Mouse (Mus musculus): ENCODE data around the gene Grik5.

The Grik5 gene

GRCm38 (mm10) chr7:25106790-25107502 is 34.8 kb upstream of the Grik5 start:
- no peak for TF ChIP-seq POU5F1 (IDR thresholded peaks at IDR 0.05; ENCODE audit: borderline replicate concordance, low read length)
- no peak for TF ChIP-seq NANOG (IDR thresholded peaks at IDR 0.05; ENCODE audit: borderline replicate concordance, low read length)
- no peak for TF ChIP-seq CTCF (conservative IDR thresholded peaks at IDR 0.05; ENCODE audit: low read length)

GRCm38 (mm10) chr7:25105411-25106160 is 33.4 kb upstream of the Grik5 start:
- TF ChIP-seq NANOG (IDR thresholded peaks at IDR 0.05; ENCODE audit: borderline replicate concordance, low read length) (no peak), CTCF (conservative IDR thresholded peaks at IDR 0.05; ENCODE audit: low read length) (peak; percentile 98), POU5F1 (IDR thresholded peaks at IDR 0.05; ENCODE audit: borderline replicate concordance, low read length) (no peak)
- no peaks in the 10 kb centered on the region for H3K27me3 ChIP-seq (ENCODE audit: insufficient read depth, low read length)
- no peaks in the 10 kb centered on the region for H3K9me3 ChIP-seq (ENCODE audit: low read length)
- no peak overlapping the region for H3K4me3 ChIP-seq (replicated peaks; ENCODE audit: low read length)
- H3K36me3 ChIP-seq (ENCODE audit: insufficient read depth, low read length), result no peaks in the 10 kb centered on the region
- peaks cover 48% of the 10 kb centered on the region for H3K4me1 ChIP-seq (replicated peaks; ENCODE audit: low read depth, low read length)

More at GRCm38 (mm10) chr7:25106790-25107502, 34.8 kb upstream of the Grik5 start:
- Histone ChIP-seq H3K4me1 (replicated peaks; ENCODE audit: low read depth, low read length) (peaks cover 51% of the 10 kb centered on the region), H3K4me3 (replicated peaks; ENCODE audit: low read length) (no peak overlapping the region), H3K27me3 (ENCODE audit: insufficient read depth, low read length) (no peaks in the 10 kb centered on the region), H3K36me3 (ENCODE audit: insufficient read depth, low read length) (no peaks in the 10 kb centered on the region), H3K9me3 (ENCODE audit: low read length) (peaks cover 5% of the 10 kb centered on the region; the same call in 1 of the 2 replicates)

GRCm38 (mm10) chr7:25099581-25099980 is 27.4 kb upstream of the Grik5 start:
- peak; percentile 35 for TF ChIP-seq CTCF (conservative IDR thresholded peaks at IDR 0.05; ENCODE audit: low read length)
- no peak for TF ChIP-seq NANOG (IDR thresholded peaks at IDR 0.05; ENCODE audit: borderline replicate concordance, low read length)
- Histone ChIP-seq H3K4me1 (replicated peaks; ENCODE audit: low read depth, low read length) (peaks cover 32% of the 10 kb centered on the region), H3K27me3 (ENCODE audit: insufficient read depth, low read length) (peaks cover 32% of the 10 kb centered on the region), H3K36me3 (ENCODE audit: insufficient read depth, low read length) (0 out of 2 replicates have a peak, but pooled peaks cover 3% of the 10 kb centered on the region), H3K9me3 (ENCODE audit: low read length) (no peaks in the 10 kb centered on the region), H3K4me3 (replicated peaks; ENCODE audit: low read length) (no peak overlapping the region)

- Histone ChIP-seq H3K4me1 (replicated peaks; ENCODE audit: low read depth, low read length) (peaks cover 35% of the 10 kb centered on the region), H3K27me3 (ENCODE audit: insufficient read depth, low read length) (peaks cover 32% of the 10 kb centered on the region), H3K36me3 (ENCODE audit: insufficient read depth, low read length) (0 out of 2 replicates have a peak, but pooled peaks cover 3% of the 10 kb centered on the region), H3K4me3 (replicated peaks; ENCODE audit: low read length) (peak overlapping the region; percentile 64), H3K9me3 (ENCODE audit: low read length) (no peaks in the 10 kb centered on the region)
- TF ChIP-seq NANOG (IDR thresholded peaks at IDR 0.05; ENCODE audit: borderline replicate concordance, low read length) (no peak), CTCF (conservative IDR thresholded peaks at IDR 0.05; ENCODE audit: low read length) (no peak), POU5F1 (IDR thresholded peaks at IDR 0.05; ENCODE audit: borderline replicate concordance, low read length) (no peak)
Observed at GRCm38 (mm10) chr7:25098169-25098568, 26.0 kb upstream of the Grik5 start.

- H3K4me1 ChIP-seq (replicated peaks; ENCODE audit: low read depth, low read length), result peaks cover 62% of the 10 kb centered on the region
- H3K9me3 ChIP-seq (ENCODE audit: low read length), result no peaks in the 10 kb centered on the region
- TF ChIP-seq NANOG (IDR thresholded peaks at IDR 0.05; ENCODE audit: borderline replicate concordance, low read length) (no peak), POU5F1 (IDR thresholded peaks at IDR 0.05; ENCODE audit: borderline replicate concordance, low read length) (no peak), CTCF (conservative IDR thresholded peaks at IDR 0.05; ENCODE audit: low read length) (no peak)
- H3K36me3 ChIP-seq (ENCODE audit: insufficient read depth, low read length), result peaks cover 15% of the 10 kb centered on the region
- peaks cover 21% of the 10 kb centered on the region for H3K27me3 ChIP-seq (ENCODE audit: insufficient read depth, low read length)
- no peak overlapping the region for H3K4me3 ChIP-seq (replicated peaks; ENCODE audit: low read length)
Observed at GRCm38 (mm10) chr7:25089875-25090274, 17.7 kb upstream of the Grik5 start.

- peaks cover 19% of the 10 kb centered on the region for H3K27me3 ChIP-seq (ENCODE audit: insufficient read depth, low read length)
- TF ChIP-seq POU5F1 (IDR thresholded peaks at IDR 0.05; ENCODE audit: borderline replicate concordance, low read length) (no peak), CTCF (conservative IDR thresholded peaks at IDR 0.05; ENCODE audit: low read length) (no peak), NANOG (IDR thresholded peaks at IDR 0.05; ENCODE audit: borderline replicate concordance, low read length) (no peak)
- H3K4me3 ChIP-seq (replicated peaks; ENCODE audit: low read length), result no peak overlapping the region
- peaks cover 24% of the 10 kb centered on the region for H3K36me3 ChIP-seq (ENCODE audit: insufficient read depth, low read length)
- peaks cover 68% of the 10 kb centered on the region for H3K4me1 ChIP-seq (replicated peaks; ENCODE audit: low read depth, low read length)
- H3K9me3 ChIP-seq (ENCODE audit: low read length), result no peaks in the 10 kb centered on the region
Observed at GRCm38 (mm10) chr7:25088968-25089367, 16.8 kb upstream of the Grik5 start.

GRCm38 (mm10) chr7:25088531-25088930 is 16.4 kb upstream of the Grik5 start:
- H3K4me3 ChIP-seq (replicated peaks; ENCODE audit: low read length), result no peak overlapping the region
- no peaks in the 10 kb centered on the region for H3K9me3 ChIP-seq (ENCODE audit: low read length)
- peaks cover 19% of the 10 kb centered on the region for H3K27me3 ChIP-seq (ENCODE audit: insufficient read depth, low read length)
- TF ChIP-seq CTCF (conservative IDR thresholded peaks at IDR 0.05; ENCODE audit: low read length), result no peak
- no peak for TF ChIP-seq NANOG (IDR thresholded peaks at IDR 0.05; ENCODE audit: borderline replicate concordance, low read length)
- no peak for TF ChIP-seq POU5F1 (IDR thresholded peaks at IDR 0.05; ENCODE audit: borderline replicate concordance, low read length)
- peaks cover 28% of the 10 kb centered on the region for H3K36me3 ChIP-seq (ENCODE audit: insufficient read depth, low read length)
- peaks cover 68% of the 10 kb centered on the region for H3K4me1 ChIP-seq (replicated peaks; ENCODE audit: low read depth, low read length)

GRCm38 (mm10) chr7:25087972-25088371 is 15.8 kb upstream of the Grik5 start:
- Histone ChIP-seq H3K4me1 (replicated peaks; ENCODE audit: low read depth, low read length) (peaks cover 68% of the 10 kb centered on the region), H3K27me3 (ENCODE audit: insufficient read depth, low read length) (peaks cover 18% of the 10 kb centered on the region), H3K4me3 (replicated peaks; ENCODE audit: low read length) (no peak overlapping the region), H3K9me3 (ENCODE audit: low read length) (no peaks in the 10 kb centered on the region), H3K36me3 (ENCODE audit: insufficient read depth, low read length) (peaks cover 34% of the 10 kb centered on the region)
- TF ChIP-seq POU5F1 (IDR thresholded peaks at IDR 0.05; ENCODE audit: borderline replicate concordance, low read length) (no peak), CTCF (conservative IDR thresholded peaks at IDR 0.05; ENCODE audit: low read length) (no peak), NANOG (IDR thresholded peaks at IDR 0.05; ENCODE audit: borderline replicate concordance, low read length) (no peak)

Data from E14TG2a.4 (cell line).